Mouse (Mus musculus): Measurements from ENCODE around the gene Alk.

Gene Alk

GRCm38 (mm10) chr17:71979137-71979536 lies 625.3 kb downstream of the Alk start:
- no peak for DNase-seq (ENCODE audit: low read depth, low spot score)

- no peak for DNase-seq (ENCODE audit: low read depth, low spot score)
Measured at GRCm38 (mm10) chr17:71976661-71977060, 627.8 kb downstream of the Alk start.

GRCm38 (mm10) chr17:71973704-71974103 lies 630.7 kb downstream of the Alk start:
- DNase-seq (ENCODE audit: low read depth, low spot score), result no peak

- no peak for DNase-seq (ENCODE audit: low read depth, low spot score)
Measured at GRCm38 (mm10) chr17:71967356-71967755, 637.1 kb downstream of the Alk start.

GRCm38 (mm10) chr17:71965733-71966606 lies 638.5 kb downstream of the Alk start:
- no peak for DNase-seq (ENCODE audit: low read depth, low spot score)

- no peak for DNase-seq (ENCODE audit: low read depth, low spot score)
Measured at GRCm38 (mm10) chr17:71964610-71965009, 639.8 kb downstream of the Alk start.

- no peak for DNase-seq (ENCODE audit: low read depth, low spot score)
Measured at GRCm38 (mm10) chr17:71962746-71963145, 641.7 kb downstream of the Alk start.

- no peak for DNase-seq (ENCODE audit: low read depth, low spot score)
Measured at GRCm38 (mm10) chr17:71955011-71955410, 649.4 kb downstream of the Alk start.

GRCm38 (mm10) chr17:71954217-71954844 lies 650.1 kb downstream of the Alk start:
- DNase-seq (ENCODE audit: low read depth, low spot score), result peak; percentile 10

GRCm38 (mm10) chr17:71950968-71951367 lies 653.5 kb downstream of the Alk start:
- no peak for DNase-seq (ENCODE audit: low read depth, low spot score)

- no peak for DNase-seq (ENCODE audit: low read depth, low spot score)
Measured at GRCm38 (mm10) chr17:71948687-71949086, 655.7 kb downstream of the Alk start.

- no peak for DNase-seq (ENCODE audit: low read depth, low spot score)
Measured at GRCm38 (mm10) chr17:71947452-71947851, 657.0 kb downstream of the Alk start.

- DNase-seq (ENCODE audit: low read depth, low spot score), result no peak
Measured at GRCm38 (mm10) chr17:71944020-71944419, 660.4 kb downstream of the Alk start.

GRCm38 (mm10) chr17:71942052-71942451 lies 662.4 kb downstream of the Alk start:
- DNase-seq (ENCODE audit: low read depth, low spot score), result no peak

GRCm38 (mm10) chr17:71941436-71941835 lies 663.0 kb downstream of the Alk start:
- DNase-seq (ENCODE audit: low read depth, low spot score), result no peak

GRCm38 (mm10) chr17:71936681-71937080 lies 667.7 kb downstream of the Alk start:
- no peak for DNase-seq (ENCODE audit: low read depth, low spot score)

- no peak for DNase-seq (ENCODE audit: low read depth, low spot score)
Measured at GRCm38 (mm10) chr17:71935837-71936236, 668.6 kb downstream of the Alk start.

- DNase-seq (ENCODE audit: low read depth, low spot score), result no peak
Measured at GRCm38 (mm10) chr17:71935336-71935735, 669.1 kb downstream of the Alk start.

- no peak for DNase-seq (ENCODE audit: low read depth, low spot score)
Measured at GRCm38 (mm10) chr17:71914941-71915340, 689.5 kb downstream of the Alk start.

GRCm38 (mm10) chr17:71914541-71914940 lies 689.9 kb downstream of the Alk start:
- no peak for DNase-seq (ENCODE audit: low read depth, low spot score)

- DNase-seq (ENCODE audit: low read depth, low spot score), result no peak
Measured at GRCm38 (mm10) chr17:71913188-71913587, 691.2 kb downstream of the Alk start.

GRCm38 (mm10) chr17:71909107-71909506 lies 695.3 kb downstream of the Alk start:
- DNase-seq (ENCODE audit: low read depth, low spot score), result no peak

- DNase-seq (ENCODE audit: low read depth, low spot score), result no peak
Measured at GRCm38 (mm10) chr17:71881369-71881768, 723.1 kb downstream of the Alk start.
